Mouse (Mus musculus): ENCODE results near the gene Thrb. TPM values are rescaled to one million over a fixed set of nuclear protein-coding genes. Genes with fewer than 3 reads are reported as not detected.

Gene Thrb
- 2.0 and 2.2 TPM in 2 replicates for polyA plus RNA-seq (2014; fragmentation: Nextera tagmentation; extraction: Ambion mirVana)

DNA sequence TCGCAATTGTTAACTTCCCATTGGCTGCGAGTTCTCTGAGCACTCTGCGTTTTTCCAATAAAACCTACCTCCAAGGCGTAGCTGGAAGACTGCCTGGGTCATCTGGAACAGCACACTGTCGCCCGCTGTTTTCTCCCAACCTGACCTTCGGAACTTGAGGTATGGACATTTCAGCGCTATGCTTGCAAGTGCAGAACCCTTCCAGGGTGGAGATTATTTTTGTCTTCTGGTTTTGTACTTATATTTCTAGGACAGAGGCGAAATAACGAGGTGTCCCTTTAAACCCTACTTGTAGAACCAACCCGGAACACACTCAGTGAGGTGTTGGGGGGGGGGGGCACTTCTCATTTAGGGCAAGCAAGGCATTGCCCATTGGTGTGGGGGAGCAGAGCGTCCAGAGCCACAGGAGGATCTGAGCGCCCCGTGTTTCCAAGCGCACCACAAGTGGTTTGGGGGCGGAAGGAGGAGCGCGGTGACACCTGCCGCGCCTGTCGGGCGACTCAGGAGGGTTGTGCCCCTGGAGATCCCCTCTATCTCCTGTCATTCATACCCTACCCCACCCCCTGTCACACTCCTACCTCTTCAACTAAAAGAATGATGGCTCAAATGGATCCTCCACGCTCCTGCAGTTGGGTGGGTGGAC lies at the start of gene Thrb:
TSS of gene Thrb (plus strand) at position 576 of the 643 bp plus-strand sequence.
- peak within 1 kb of the TSS; percentile 64 for H3K4me3 ChIP-seq (ENCODE audit: low read depth, low read length)
- H3K27ac ChIP-seq (ENCODE audit: low read depth) = no peak within 1 kb of the TSS
- H3K27me3 ChIP-seq (replicated peaks; ENCODE audit: control insufficient read depth, insufficient read depth, low read length) = peaks cover 36% of the 10 kb centered on the region
- H3K4me2 ChIP-seq (ENCODE audit: low read length) = peak within 1 kb of the TSS; percentile 98
- ATAC-seq (replicated peaks; ENCODE audit: low FRiP score, low TSS enrichment, low read depth) (peak; percentile 27), DNase-seq (ENCODE audit: low spot score) (peak; percentile 53)
- H3K36me3 ChIP-seq (ENCODE audit: control insufficient read depth, insufficient read depth, low read length) = no peaks in the 10 kb centered on the region
- WGBS = under 1% methylated on average over 23 of the region's 23 CpGs
- H3K4me1 ChIP-seq (replicated peaks; ENCODE audit: control insufficient read depth, insufficient read depth, low read length) = peaks cover 7% of the 10 kb centered on the region; the same call in 1 of the 2 replicates
- peak within 1 kb of the TSS; percentile 47 for H3K9ac ChIP-seq (ENCODE audit: low read length)
- no peaks in the 10 kb centered on the region for H3K9me3 ChIP-seq (ENCODE audit: control insufficient read depth, low read length)

DNA sequence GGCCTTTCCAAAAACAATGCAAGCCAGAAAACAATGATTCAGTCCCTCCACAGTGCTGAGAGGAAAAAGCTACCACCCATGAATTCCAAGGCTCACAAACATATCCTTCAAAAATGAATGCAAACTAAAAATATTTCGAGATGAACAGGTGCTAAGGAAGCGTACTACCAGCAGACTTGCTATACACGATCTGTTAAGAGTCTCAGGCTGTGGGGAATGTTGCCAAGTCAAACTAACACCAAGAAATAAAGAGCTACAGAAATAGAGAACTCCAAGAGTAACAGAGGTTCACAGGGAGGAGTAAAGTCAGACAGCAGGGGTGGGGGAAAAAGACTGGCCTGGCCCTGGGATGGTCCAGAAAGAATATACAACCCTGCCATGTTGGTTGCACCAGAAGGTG lies 38.4 kb upstream of the Thrb start:
- H3K27ac ChIP-seq (ENCODE audit: low read depth) = no peak overlapping the region
- no peak overlapping the region for H3K9ac ChIP-seq (ENCODE audit: low read length)
- ATAC-seq (replicated peaks; ENCODE audit: low FRiP score, low TSS enrichment, low read depth) (no peak), DNase-seq (ENCODE audit: low spot score) (no peak)
- no peaks in the 10 kb centered on the region for H3K36me3 ChIP-seq (ENCODE audit: control insufficient read depth, insufficient read depth, low read length)
- no peaks in the 10 kb centered on the region for H3K9me3 ChIP-seq (ENCODE audit: control insufficient read depth, low read length)
- no peaks in the 10 kb centered on the region for H3K4me1 ChIP-seq (replicated peaks; ENCODE audit: control insufficient read depth, insufficient read depth, low read length)
- no peaks in the 10 kb centered on the region for H3K27me3 ChIP-seq (replicated peaks; ENCODE audit: control insufficient read depth, insufficient read depth, low read length)
- WGBS = 75% methylated on average over 3 of the region's 3 CpGs
- H3K4me3 ChIP-seq (ENCODE audit: low read depth, low read length) = no peak overlapping the region
- no peak overlapping the region for H3K4me2 ChIP-seq (ENCODE audit: low read length)

DNA sequence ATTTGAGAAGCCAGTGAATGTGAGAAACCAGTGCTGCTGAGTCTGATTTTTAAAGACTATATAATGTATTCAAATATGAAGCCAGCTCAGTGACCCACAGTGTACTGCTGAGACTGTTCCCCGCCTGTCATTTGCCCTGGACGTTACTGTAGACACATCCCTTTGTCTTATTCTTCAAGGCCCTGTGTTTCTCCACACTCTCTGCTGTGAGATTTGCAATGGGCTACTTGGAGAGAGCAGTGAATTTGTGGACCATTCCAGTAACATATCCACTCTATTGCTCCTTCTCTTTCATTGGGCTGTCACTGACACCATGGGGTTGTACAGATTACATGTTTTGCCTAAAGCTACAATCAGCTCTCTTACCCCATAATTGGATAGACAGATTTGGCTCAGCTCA lies 36.1 kb upstream of the Thrb start:
- Histone ChIP-seq H3K36me3 (ENCODE audit: control insufficient read depth, insufficient read depth, low read length) (no peaks in the 10 kb centered on the region), H3K27me3 (replicated peaks; ENCODE audit: control insufficient read depth, insufficient read depth, low read length) (no peaks in the 10 kb centered on the region), H3K4me1 (replicated peaks; ENCODE audit: control insufficient read depth, insufficient read depth, low read length) (no peaks in the 10 kb centered on the region), H3K9me3 (ENCODE audit: control insufficient read depth, low read length) (no peaks in the 10 kb centered on the region), H3K9ac (ENCODE audit: low read length) (no peak overlapping the region), H3K27ac (ENCODE audit: low read depth) (no peak overlapping the region), H3K4me2 (ENCODE audit: low read length) (no peak overlapping the region), H3K4me3 (ENCODE audit: low read depth, low read length) (no peak overlapping the region)
- ATAC-seq (replicated peaks; ENCODE audit: low FRiP score, low TSS enrichment, low read depth) (no peak), DNase-seq (ENCODE audit: low spot score) (no peak)
- WGBS = 75% methylated on average over 2 of the region's 2 CpGs

DNA sequence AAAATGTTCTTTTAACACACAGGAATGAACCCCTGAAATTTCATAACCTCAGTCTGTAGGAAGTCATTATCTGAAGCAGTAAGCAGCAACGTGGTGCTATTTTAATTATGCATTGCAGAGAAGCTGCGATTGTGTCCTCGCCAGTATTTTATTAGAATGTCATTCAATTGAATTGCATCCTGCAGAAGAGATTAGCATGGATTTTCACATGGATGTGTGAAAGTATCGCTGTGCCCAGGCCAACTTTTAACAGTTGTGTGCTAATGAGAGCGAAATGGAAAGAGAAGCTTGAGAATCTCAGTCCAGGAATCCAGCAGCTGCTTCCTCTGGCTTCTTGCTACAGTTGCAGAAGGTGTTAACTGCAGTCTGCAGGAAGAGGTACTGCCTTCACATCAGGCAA lies 30.8 kb upstream of the Thrb start:
- no peak for ATAC-seq (replicated peaks; ENCODE audit: low FRiP score, low TSS enrichment, low read depth)
- Histone ChIP-seq H3K27me3 (replicated peaks; ENCODE audit: control insufficient read depth, insufficient read depth, low read length) (no peaks in the 10 kb centered on the region), H3K36me3 (ENCODE audit: control insufficient read depth, insufficient read depth, low read length) (no peaks in the 10 kb centered on the region), H3K4me3 (ENCODE audit: low read depth, low read length) (no peak overlapping the region), H3K9me3 (ENCODE audit: control insufficient read depth, low read length) (no peaks in the 10 kb centered on the region), H3K9ac (ENCODE audit: low read length) (no peak overlapping the region), H3K4me1 (replicated peaks; ENCODE audit: control insufficient read depth, insufficient read depth, low read length) (no peaks in the 10 kb centered on the region), H3K4me2 (ENCODE audit: low read length) (no peak overlapping the region), H3K27ac (ENCODE audit: low read depth) (no peak overlapping the region)
- no peak for DNase-seq (ENCODE audit: low spot score)
- WGBS = 42% methylated on average over 5 of the region's 5 CpGs

DNA sequence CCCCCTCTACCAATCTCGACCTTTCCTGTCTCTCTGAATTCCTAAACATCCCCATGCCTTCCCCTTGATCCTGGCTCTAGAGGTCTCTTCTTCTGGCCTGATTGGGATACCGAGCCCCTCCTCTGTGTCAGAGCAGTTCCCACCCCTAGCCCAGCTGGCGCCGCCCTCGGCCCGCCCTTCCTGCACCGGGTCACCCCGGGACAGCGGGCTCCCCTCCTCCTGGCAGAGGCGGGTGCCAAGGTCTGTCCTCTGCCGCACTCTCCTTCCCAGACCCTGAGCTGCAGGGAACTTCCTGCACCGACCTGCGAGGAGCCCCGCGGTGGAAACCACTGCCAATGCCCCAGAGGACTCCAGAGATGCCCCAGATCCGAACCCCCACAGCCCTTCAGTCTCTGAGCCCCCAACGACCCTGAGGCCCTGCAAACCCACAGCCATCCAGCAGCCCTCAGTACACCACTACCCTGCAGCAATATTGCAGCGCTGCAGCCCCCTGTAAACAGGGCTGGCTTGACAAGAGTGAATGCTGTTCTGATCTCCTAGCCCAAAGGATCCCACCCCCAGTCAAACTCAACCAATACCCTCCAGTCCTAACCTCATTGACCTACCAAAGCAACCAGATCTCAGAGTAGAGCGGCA lies 27.1 kb upstream of the Thrb start:
- H3K36me3 ChIP-seq (ENCODE audit: control insufficient read depth, insufficient read depth, low read length) = no peaks in the 10 kb centered on the region
- no peak overlapping the region for H3K4me3 ChIP-seq (ENCODE audit: low read depth, low read length)
- no peaks in the 10 kb centered on the region for H3K27me3 ChIP-seq (replicated peaks; ENCODE audit: control insufficient read depth, insufficient read depth, low read length)
- peak overlapping the region; percentile 32 for H3K4me2 ChIP-seq (ENCODE audit: low read length)
- H3K9ac ChIP-seq (ENCODE audit: low read length) = no peak overlapping the region
- DNase-seq (ENCODE audit: low spot score) (no peak), ATAC-seq (replicated peaks; ENCODE audit: low FRiP score, low TSS enrichment, low read depth) (no peak)
- H3K9me3 ChIP-seq (ENCODE audit: control insufficient read depth, low read length) = no peaks in the 10 kb centered on the region
- no peaks in the 10 kb centered on the region for H3K4me1 ChIP-seq (replicated peaks; ENCODE audit: control insufficient read depth, insufficient read depth, low read length)
- H3K27ac ChIP-seq (ENCODE audit: low read depth) = no peak overlapping the region
- WGBS = 7% methylated on average over 19 of the region's 19 CpGs

DNA sequence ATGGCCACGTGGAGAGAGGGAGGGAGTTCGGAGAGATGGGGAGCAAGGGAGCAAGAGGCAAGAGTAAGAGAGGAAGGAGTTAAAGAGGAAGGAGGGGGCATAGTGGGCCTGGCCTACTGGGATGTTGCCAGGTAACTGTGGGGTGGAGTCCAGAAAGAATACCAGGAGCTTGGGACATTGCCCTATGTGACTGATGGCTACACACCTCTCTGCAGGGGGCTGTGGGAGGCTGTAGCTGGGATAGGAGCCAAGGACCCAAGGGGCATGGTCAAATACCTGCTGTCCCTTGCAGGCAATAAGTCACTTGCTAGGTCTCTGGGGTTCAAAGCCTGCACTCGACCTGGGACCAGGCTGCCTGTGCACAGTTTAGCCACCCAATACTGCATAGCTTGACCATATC lies 23.1 kb upstream of the Thrb start:
- WGBS = 78% methylated on average over 3 of the region's 3 CpGs
- no peaks in the 10 kb centered on the region for H3K36me3 ChIP-seq (ENCODE audit: control insufficient read depth, insufficient read depth, low read length)
- H3K4me1 ChIP-seq (replicated peaks; ENCODE audit: control insufficient read depth, insufficient read depth, low read length) = no peaks in the 10 kb centered on the region
- H3K4me2 ChIP-seq (ENCODE audit: low read length) = no peak overlapping the region
- H3K9ac ChIP-seq (ENCODE audit: low read length) = no peak overlapping the region
- no peak overlapping the region for H3K27ac ChIP-seq (ENCODE audit: low read depth)
- H3K27me3 ChIP-seq (replicated peaks; ENCODE audit: control insufficient read depth, insufficient read depth, low read length) = no peaks in the 10 kb centered on the region
- ATAC-seq (replicated peaks; ENCODE audit: low FRiP score, low TSS enrichment, low read depth) = no peak
- no peak overlapping the region for H3K4me3 ChIP-seq (ENCODE audit: low read depth, low read length)
- DNase-seq (ENCODE audit: low spot score) = no peak
- H3K9me3 ChIP-seq (ENCODE audit: control insufficient read depth, low read length) = no peaks in the 10 kb centered on the region

DNA sequence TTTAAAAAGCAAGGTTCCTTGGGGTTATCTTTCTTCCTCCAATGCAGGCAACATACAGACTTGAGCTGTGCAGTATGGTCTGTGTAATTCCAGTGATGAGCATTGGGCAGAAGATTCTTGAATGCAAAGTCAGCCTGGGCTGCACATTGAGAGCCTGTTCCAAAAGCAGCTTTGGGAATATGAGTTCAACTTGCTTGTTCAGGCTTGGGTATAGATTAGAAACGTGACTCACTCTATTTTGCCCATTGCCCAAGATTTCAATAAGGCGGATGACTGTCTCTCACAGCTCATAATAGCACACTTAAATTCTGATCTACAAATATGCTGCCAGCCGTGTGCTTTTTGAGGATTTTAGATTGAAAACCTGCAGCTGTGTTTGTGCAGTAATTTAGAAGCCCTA lies 18.3 kb upstream of the Thrb start:
- Histone ChIP-seq H3K27ac (ENCODE audit: low read depth) (no peak overlapping the region), H3K4me3 (ENCODE audit: low read depth, low read length) (no peak overlapping the region), H3K36me3 (ENCODE audit: control insufficient read depth, insufficient read depth, low read length) (no peaks in the 10 kb centered on the region), H3K4me2 (ENCODE audit: low read length) (no peak overlapping the region), H3K9ac (ENCODE audit: low read length) (no peak overlapping the region), H3K27me3 (replicated peaks; ENCODE audit: control insufficient read depth, insufficient read depth, low read length) (no peaks in the 10 kb centered on the region), H3K4me1 (replicated peaks; ENCODE audit: control insufficient read depth, insufficient read depth, low read length) (no peaks in the 10 kb centered on the region), H3K9me3 (ENCODE audit: control insufficient read depth, low read length) (no peaks in the 10 kb centered on the region)
- DNase-seq (ENCODE audit: low spot score) = no peak
- WGBS = 67% methylated on average over 3 of the region's 3 CpGs
- ATAC-seq (replicated peaks; ENCODE audit: low FRiP score, low TSS enrichment, low read depth) = no peak

DNA sequence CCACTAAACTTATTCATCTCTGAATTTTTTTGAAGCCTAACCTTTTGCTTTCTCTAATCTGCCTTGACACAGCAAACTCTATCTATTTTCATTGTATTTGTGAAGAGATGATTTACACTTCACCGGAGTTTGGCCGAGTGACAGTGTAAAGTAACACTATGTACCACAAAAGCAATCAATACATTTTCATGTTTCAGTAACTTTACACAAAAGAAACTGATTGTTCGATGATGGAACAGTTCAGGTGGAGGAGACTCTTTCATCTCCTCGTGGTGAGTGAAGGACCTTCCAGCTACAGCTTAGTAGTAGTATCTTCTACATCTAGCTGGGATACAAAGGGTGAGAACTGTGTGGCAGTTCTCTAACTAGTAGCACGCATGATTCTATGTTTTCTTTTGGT lies 5.0 kb upstream of the Thrb start:
- Histone ChIP-seq H3K9me3 (ENCODE audit: control insufficient read depth, low read length) (no peaks in the 10 kb centered on the region), H3K9ac (ENCODE audit: low read length) (no peak overlapping the region), H3K4me3 (ENCODE audit: low read depth, low read length) (no peak overlapping the region), H3K27me3 (replicated peaks; ENCODE audit: control insufficient read depth, insufficient read depth, low read length) (peaks cover 6% of the 10 kb centered on the region; the same call in 1 of the 2 replicates), H3K4me1 (replicated peaks; ENCODE audit: control insufficient read depth, insufficient read depth, low read length) (0 out of 2 replicates have a peak, but pooled peaks cover 5% of the 10 kb centered on the region), H3K4me2 (ENCODE audit: low read length) (no peak overlapping the region), H3K27ac (ENCODE audit: low read depth) (no peak overlapping the region), H3K36me3 (ENCODE audit: control insufficient read depth, insufficient read depth, low read length) (no peaks in the 10 kb centered on the region)
- 77% methylated on average over 5 of the region's 5 CpGs for WGBS
- DNase-seq (ENCODE audit: low spot score) (no peak), ATAC-seq (replicated peaks; ENCODE audit: low FRiP score, low TSS enrichment, low read depth) (no peak)

DNA sequence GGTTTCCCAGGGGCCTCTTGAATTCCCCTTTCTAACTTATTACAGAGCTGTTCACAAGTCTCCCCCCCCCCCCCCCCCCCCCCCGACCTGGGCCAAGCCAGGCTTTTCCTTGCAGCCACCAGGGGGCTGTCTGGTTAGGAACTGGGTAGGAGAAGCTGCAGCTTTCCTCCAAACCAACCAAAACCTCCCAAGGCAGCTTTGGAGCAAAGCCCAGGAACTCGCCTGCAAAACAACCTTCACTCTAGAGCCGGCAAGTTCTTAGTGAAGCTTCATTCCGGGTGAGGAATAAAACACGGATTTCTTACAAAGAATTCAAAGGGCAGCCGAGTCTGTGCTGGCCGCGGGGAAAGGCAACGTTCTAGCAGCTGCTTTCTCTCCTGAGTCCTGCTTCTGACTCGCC lies 1.0 kb upstream of the Thrb start:
- ATAC-seq (replicated peaks; ENCODE audit: low FRiP score, low TSS enrichment, low read depth) = peak; percentile 53; the same call in 1 of the 2 replicates
- Histone ChIP-seq H3K4me1 (replicated peaks; ENCODE audit: control insufficient read depth, insufficient read depth, low read length) (peaks cover 7% of the 10 kb centered on the region; the same call in 1 of the 2 replicates), H3K4me2 (ENCODE audit: low read length) (peak overlapping the region; percentile 98), H3K9me3 (ENCODE audit: control insufficient read depth, low read length) (no peaks in the 10 kb centered on the region), H3K36me3 (ENCODE audit: control insufficient read depth, insufficient read depth, low read length) (no peaks in the 10 kb centered on the region), H3K9ac (ENCODE audit: low read length) (no peak overlapping the region), H3K4me3 (ENCODE audit: low read depth, low read length) (peak overlapping the region; percentile 64), H3K27ac (ENCODE audit: low read depth) (no peak overlapping the region), H3K27me3 (replicated peaks; ENCODE audit: control insufficient read depth, insufficient read depth, low read length) (peaks cover 36% of the 10 kb centered on the region)
- 0% methylated on average over 9 of the region's 10 CpGs for WGBS
- DNase-seq (ENCODE audit: low spot score) = peak; percentile 73
